Mouse (Mus musculus): Measurements from ENCODE around the gene Gm37240.
A peak's percentile ranks its signal among the peaks of the same experiment; 100 is the strongest.
"Not testable (repeated sequence)": the region's sequence is repeated elsewhere in the genome, so short reads cannot be mapped to it uniquely, and the experiment has no call there.

Gene Gm37240

DNA sequence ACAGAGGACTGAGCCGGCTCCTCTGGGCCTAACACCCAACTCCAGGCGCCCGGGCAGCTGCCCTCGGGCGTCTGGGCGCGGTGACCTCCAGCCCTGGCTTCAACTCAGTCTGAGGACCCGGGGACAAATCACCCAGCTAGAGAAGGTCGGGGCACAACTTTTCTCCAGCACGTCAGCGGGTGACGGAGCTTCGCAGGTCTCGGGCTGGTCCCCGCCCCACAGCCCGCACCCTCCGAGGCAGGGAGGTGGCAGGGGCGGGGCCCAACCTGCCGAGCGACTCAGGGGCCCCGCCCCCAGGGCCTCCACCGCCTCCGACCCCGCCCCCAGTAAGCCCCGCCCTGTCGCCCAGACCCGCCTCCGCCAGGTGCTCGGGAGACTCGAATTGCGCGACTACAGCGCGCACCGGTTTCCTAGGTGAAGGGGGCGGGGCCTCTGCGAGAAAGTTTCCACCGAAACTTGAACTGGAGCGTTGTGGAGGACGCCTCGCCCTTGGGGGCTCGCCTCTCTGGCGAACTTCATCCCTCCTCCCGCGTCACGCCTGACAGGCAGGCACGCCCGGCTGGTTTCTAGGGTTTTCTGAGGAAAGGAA is at the start of gene Gm37240, which contains the start of gene Glt28d2:
TSS of gene Gm37240 (minus strand) at position 280 of the 589 bp plus-strand sequence.
TSS of gene Glt28d2 (minus strand) at position 278 of the 589 bp plus-strand sequence.
- peak; percentile 66 for DNase-seq

DNA sequence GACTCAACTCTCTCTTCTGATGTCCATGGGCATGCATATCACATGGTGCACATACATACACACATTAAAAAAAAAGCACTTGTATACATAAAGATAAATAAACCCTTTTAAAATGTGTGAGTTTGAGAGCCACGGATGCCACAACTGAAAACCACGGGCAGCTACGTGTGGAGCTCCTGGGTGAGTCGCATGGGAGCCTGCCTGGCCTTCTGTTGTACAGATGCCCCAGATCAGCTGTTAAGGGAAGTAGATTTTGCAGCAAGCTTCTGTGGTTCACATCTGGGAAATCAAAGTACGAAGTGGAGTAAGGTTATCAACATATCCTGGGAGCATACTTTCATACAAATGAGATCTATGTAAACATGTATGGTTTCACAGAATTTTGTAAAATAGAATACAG is 46.3 kb upstream of the Gm37240 start:
- DNase-seq, result no peak

DNA sequence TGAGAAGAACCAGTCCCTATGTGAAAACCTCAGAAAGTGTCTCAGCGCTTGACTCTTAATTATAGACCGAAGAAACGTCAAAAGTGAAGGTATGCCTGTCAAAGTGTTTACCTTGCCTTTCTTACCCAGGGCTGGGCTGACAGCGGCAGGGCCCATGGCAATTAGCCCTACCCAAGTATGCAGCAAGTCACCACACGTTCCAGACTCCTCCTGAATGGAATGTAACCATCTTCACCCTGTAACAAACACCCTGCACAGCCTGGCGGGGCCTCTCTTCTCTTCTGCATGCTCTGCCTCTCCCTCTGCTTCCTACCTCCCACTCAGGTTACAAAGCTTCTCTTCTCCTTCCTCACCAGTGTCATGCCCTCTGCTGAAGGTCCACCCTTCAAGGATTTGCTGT is 44.5 kb upstream of the Gm37240 start:
- DNase-seq, result no peak

- no peak for DNase-seq
These were observed 43.4 kb upstream of the Gm37240 start for GRCm38 (mm10) chr3:85930671-85931255.

- no peak for DNase-seq
These were observed 42.4 kb upstream of the Gm37240 start for GRCm38 (mm10) chr3:85929711-85930110.

DNA sequence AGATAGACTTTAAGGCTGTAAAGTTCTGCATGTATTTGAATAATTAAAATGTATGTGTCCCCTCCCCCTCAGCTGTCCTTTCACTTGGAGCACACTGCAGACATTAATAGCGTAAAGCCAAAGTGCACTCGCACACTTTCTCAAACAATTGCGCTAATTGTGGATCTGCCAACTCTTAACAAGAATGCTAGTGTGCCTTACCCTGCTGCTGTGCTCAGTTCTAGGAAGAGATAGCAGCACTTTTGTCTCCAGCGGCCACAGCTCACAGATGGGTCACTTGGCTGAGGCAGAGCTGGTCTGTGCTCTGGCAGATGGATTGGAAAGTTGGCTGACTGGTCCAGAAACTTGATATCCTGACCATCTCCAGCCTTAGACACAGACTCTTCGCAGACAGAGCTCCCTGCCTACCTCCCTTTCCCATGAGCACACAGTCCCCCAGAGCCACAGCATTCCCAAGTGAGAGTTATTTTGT is 40.9 kb upstream of the Gm37240 start:
- no peak for DNase-seq

- no peak for DNase-seq
These were observed 40.0 kb upstream of the Gm37240 start for GRCm38 (mm10) chr3:85927296-85927695.

- DNase-seq, result peak; percentile 44
These were observed 36.9 kb upstream of the Gm37240 start for GRCm38 (mm10) chr3:85923954-85924945.

- DNase-seq, result no peak
These were observed 36.0 kb upstream of the Gm37240 start for GRCm38 (mm10) chr3:85923343-85923742.

- DNase-seq, result no peak
These were observed 35.0 kb upstream of the Gm37240 start for GRCm38 (mm10) chr3:85922331-85922730.

GRCm38 (mm10) chr3:85920671-85921070 is 33.4 kb upstream of the Gm37240 start:
- DNase-seq, result not testable (repeated sequence)

- DNase-seq, result peak; percentile 4
These were observed 30.3 kb upstream of the Gm37240 start for GRCm38 (mm10) chr3:85917600-85917999.

DNA sequence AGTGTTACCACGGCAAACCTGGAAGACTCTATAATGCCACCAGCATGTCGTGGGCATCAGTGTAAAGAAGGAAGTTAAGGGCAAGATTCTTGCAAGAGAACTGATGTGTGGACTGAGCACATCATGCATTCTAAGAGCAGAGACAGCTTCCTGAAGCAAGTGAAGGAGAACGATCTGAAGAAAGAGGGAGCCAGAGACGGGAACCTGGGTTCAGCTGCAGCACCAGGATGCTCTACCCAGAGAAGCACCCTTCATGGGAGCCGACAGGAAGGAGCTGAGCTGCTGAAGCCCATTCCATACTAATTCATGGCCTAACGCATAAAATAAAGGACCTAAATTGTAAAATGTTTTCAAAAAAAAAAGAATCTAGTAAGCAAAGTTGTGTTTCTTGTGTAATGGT is 27.5 kb upstream of the Gm37240 start:
- no peak for DNase-seq

- no peak for DNase-seq
These were observed 19.8 kb upstream of the Gm37240 start for GRCm38 (mm10) chr3:85907136-85907535.

GRCm38 (mm10) chr3:85904371-85904770 is 17.1 kb upstream of the Gm37240 start:
- DNase-seq, result no peak

- DNase-seq, result no peak
These were observed 7.7 kb upstream of the Gm37240 start for GRCm38 (mm10) chr3:85895020-85895419.

- no peak for DNase-seq
These were observed 4.3 kb upstream of the Gm37240 start for GRCm38 (mm10) chr3:85891571-85891970.

- peak; percentile 13 for DNase-seq
These were observed 928 bp upstream of the Gm37240 start for GRCm38 (mm10) chr3:85888221-85888671.

GRCm38 (mm10) chr3:85886636-85887238 is 581 bp downstream of the Gm37240 start:
- no peak for DNase-seq

- DNase-seq, result no peak
These were observed 1.4 kb downstream of the Gm37240 start for GRCm38 (mm10) chr3:85885906-85886305.

DNA sequence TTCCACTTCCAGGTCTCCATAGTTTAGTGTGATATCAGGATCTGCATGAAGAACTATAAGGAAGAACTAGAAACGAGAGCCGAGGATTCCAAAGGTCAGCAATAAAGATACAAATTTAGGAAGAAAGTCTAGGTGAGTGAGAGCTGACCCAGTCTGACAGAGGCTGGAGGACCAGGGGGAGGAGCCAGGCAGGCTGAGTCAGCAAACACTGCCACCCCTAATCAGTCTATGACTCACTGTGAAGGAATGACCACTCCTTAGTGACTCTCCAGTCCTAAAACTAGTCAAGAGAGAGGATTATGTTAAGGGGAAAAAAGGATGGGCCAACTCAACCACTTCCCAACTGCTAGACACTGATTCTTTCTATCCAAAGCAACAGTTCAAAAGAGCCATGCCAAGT is 6.6 kb downstream of the Gm37240 start:
- DNase-seq, result no peak

- DNase-seq, result no peak
These were observed 7.2 kb downstream of the Gm37240 start for GRCm38 (mm10) chr3:85880068-85880467.

DNA sequence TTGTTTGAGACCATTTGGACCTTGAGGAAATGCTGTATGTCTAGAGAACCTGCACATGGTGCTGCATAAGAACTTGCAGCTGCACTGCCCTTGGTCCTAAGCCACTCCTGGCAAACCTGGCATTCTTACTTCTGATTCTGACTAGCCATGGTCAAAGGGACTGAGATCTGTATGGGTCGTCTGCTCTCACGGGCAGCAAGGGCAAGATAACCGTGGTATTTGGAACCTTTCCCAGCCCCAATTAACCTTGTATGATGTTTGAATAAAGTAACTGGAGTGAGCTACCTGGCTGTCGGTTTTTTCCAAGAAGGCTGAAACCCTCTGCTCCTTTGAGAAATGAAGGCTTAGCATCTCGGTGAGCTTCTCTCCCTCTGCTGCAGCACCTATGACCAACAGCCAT is 8.4 kb downstream of the Gm37240 start:
- no peak for DNase-seq

All from thymus, postnatal 25 days (tissue).